In genomic region chr13:99954902-99955590, GRCm38 (mm10) we compare ENCODE assay signal across 20 mouse cellular contexts. TPM values are rescaled to one million over a fixed set of nuclear protein-coding genes. Genes with fewer than 3 reads are reported as not detected.
A peak's percentile ranks its signal among the peaks of the same experiment; 100 is the strongest.
DNase-seq lines count a peak whose midpoint lies in the region; ATAC-seq and TF ChIP-seq lines count a peak whose summit lies in the region.
"Had no signal": no experiment of that assay in that cellular context is flagged by ENCODE, and none has a peak within 500 bp of the region (broad histone marks: within the 10 kb centered on the region; RNA-seq: fewer than 3 reads in every experiment).

No protein-coding gene starts in this region.

- peak; percentile 84 for DNase-seq in heart, adult 11 months
- DNase-seq in layer of hippocampus, adult 2 months (ENCODE audit: low spot score in 2 of 2) = no peak
- no peak for DNase-seq in layer of hippocampus, postnatal 14 days (ENCODE audit: low spot score in 2 of 2)
- DNase-seq in fat pad, adult 2 months (ENCODE audit: extremely low read depth, low read depth, low spot score) = peak; percentile 46
- DNase-seq in right cerebral cortex, adult 18-20 months = no peak
- DNase-seq: adrenal gland, postnatal 10 days; cerebellum, adult 8-10 months; kidney, adult 11 months; kidney, postnatal 4 days; thymus, adult 18-20 months had no signal

- H3K4me1 ChIP-seq in heart, embryonic 12.5 days (replicated peaks) = no peaks in the 10 kb centered on the region
- H3K4me1 ChIP-seq in E14TG2a.4 (replicated peaks; ENCODE audit: low read depth, low read length) = no peaks in the 10 kb centered on the region
- H3K4me1 ChIP-seq: forebrain, embryonic 10.5 days; midbrain, embryonic 12.5 days; neural tube, embryonic 15.5 days had no signal

- no peak overlapping the region for H3K4me2 ChIP-seq in heart, embryonic 12.5 days
- H3K4me2 ChIP-seq: hindbrain, embryonic 14.5 days; midbrain, embryonic 12.5 days; neural tube, embryonic 15.5 days had no signal

- peak; percentile 65 for TF ChIP-seq CTCF in layer of hippocampus, adult 2 months (conservative IDR thresholded peaks at IDR 0.05)
- peak; percentile 22; the same call in 1 of the 2 replicates for TF ChIP-seq CTCF in E14TG2a.4 (conservative IDR thresholded peaks at IDR 0.05; ENCODE audit: low read length)

- no peak overlapping the region for H3K9ac ChIP-seq in heart, embryonic 12.5 days
- H3K9ac ChIP-seq: hindbrain, embryonic 14.5 days; midbrain, embryonic 12.5 days; neural tube, embryonic 15.5 days had no signal

- H3K27ac ChIP-seq in heart, embryonic 12.5 days (ENCODE audit: poor library complexity, severe bottlenecking) = no peak overlapping the region
- H3K27ac ChIP-seq in layer of hippocampus, adult 2 months = no peak overlapping the region
- H3K27ac ChIP-seq: forebrain, embryonic 10.5 days; hindbrain, embryonic 14.5 days; midbrain, embryonic 12.5 days; neural tube, embryonic 15.5 days had no signal

- H3K9me3 ChIP-seq in heart, embryonic 12.5 days (replicated peaks) = 0 out of 2 replicates have a peak, but pooled peaks cover 2% of the 10 kb centered on the region
- no peaks in the 10 kb centered on the region for H3K9me3 ChIP-seq in E14TG2a.4 (ENCODE audit: low read length)
- H3K9me3 ChIP-seq: midbrain, embryonic 12.5 days; neural tube, embryonic 15.5 days had no signal

- no peaks in the 10 kb centered on the region for H3K27me3 ChIP-seq in heart, embryonic 12.5 days (replicated peaks)
- H3K27me3 ChIP-seq in E14TG2a.4 (ENCODE audit: insufficient read depth, low read length) = no peaks in the 10 kb centered on the region
- H3K27me3 ChIP-seq: midbrain, embryonic 12.5 days; neural tube, embryonic 15.5 days had no signal

- H3K4me3 ChIP-seq in heart, embryonic 12.5 days = no peak overlapping the region
- no peak overlapping the region for H3K4me3 ChIP-seq in layer of hippocampus, adult 2 months
- H3K4me3 ChIP-seq in E14TG2a.4 (replicated peaks; ENCODE audit: low read length) = no peak overlapping the region
- H3K4me3 ChIP-seq: forebrain, embryonic 10.5 days; midbrain, embryonic 12.5 days; myocyte; neural tube, embryonic 15.5 days had no signal

- WGBS in heart, embryonic 12.5 days = 91% methylated on average over 5 of the region's 5 CpGs

- ATAC-seq in heart, embryonic 12.5 days (ENCODE audit: insufficient number of reproducible peaks, low FRiP score) = no peak

- peaks cover 63% of the 10 kb centered on the region for H3K36me3 ChIP-seq in heart, embryonic 12.5 days
- H3K36me3 ChIP-seq in E14TG2a.4 (ENCODE audit: insufficient read depth, low read length) = peaks cover 38% of the 10 kb centered on the region

RNA-seq across cellular contexts. Expression of gene Cartpt, which starts 54.2 kb away (rescaled TPM):
- not detected in 2 replicates for polyA plus RNA-seq in heart, embryonic 12.5 days (2016; fragmentation: Nextera tagmentation; extraction: Ambion mirVana)
- total RNA-seq in layer of hippocampus, adult 2 months (2021) = 1 to 10 TPM; 2.0 to 3.5 TPM
- total RNA-seq in layer of hippocampus, postnatal 14 days (2021) = 1 to 10 TPM; 1.7 to 3.0 TPM
- total RNA-seq: gastrocnemius, postnatal 4 days; liver, adult 2 months had no signal
- polyA plus RNA-seq: C2C12; liver, adult 2 months had no signal

Comparison
In these comparisons a context has a peak if more than half of its experiments do, and no peak if none do; other contexts are left out.
1. DNase-seq: peak in heart, adult 11 months (single experiment) and fat pad, adult 2 months (single experiment); none in layer of hippocampus, adult 2 months (0 of 2), layer of hippocampus, postnatal 14 days (0 of 2) and right cerebral cortex, adult 18-20 months (single experiment).